Mouse (Mus musculus) natural killer cell, adult 2 months (primary cell): ENCODE data around the gene Lemd2.

Experiments used
- DNase-seq, 2 experiments: peaks; one replicate each; pipeline ENCODE4 v3.0.0; 2022; ENCODE audit warnings: low spot score in 2 of 2

Lemd2 gene

DNA sequence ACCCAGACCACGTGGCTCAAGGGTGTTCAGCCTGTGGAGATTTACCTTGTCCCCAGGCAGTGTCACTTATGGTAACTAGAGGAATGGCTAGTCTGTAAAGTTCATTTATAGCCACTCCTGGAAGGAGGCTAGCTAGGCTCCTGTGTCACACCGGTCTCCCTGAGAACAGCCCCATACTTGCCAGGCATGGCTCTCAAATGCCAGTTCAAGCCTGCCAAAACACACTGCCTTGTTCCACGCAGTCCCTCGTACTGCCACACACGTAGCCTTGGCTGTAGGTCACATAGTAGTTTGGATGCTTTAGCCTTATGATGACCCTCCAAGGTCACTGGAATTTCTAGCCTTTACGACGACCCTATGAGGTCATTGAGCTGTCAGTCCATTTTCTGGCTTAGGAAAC, 45.1 kb downstream of the Lemd2 start:
- DNase-seq = no peak

DNA sequence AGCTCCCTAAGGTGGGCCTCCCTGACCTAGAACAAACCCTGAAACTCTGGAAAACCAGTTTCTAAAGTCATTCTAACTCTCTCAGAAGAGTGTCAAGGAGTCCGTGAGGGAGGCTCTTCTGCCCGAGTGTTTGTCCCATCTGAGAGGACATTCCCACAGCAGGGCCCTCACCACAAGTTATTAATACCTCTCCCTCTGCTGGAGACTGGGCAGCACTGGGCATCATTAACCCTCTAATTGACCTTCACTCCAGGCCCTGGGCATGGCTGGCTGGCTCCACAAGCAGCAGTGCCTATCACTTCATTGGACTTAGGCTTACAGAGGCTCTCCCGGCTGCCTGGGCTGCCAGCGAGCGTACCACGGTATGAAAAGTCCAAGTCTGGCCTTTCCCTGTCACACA, 45.8 kb downstream of the Lemd2 start:
- no peak for DNase-seq

DNA sequence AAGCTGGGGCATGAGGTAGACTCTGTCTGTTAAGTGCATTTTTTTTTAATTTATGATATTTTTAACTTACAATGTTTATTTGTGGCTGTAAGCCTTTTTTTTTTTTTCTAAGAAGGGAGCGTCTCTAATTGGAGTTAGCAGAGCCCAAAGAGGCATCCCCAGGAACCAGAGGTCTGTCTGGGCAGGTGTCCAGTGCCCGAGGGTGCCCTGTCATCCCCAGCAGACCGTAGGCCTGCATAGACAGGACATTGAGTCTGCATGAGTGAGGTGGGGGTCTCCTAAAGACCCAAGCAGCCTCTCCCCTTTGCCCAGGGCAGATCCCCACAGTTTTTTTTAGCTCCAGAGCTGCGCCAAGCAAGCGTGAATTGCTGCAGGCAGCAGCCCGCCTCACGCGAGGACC, 48.5 kb downstream of the Lemd2 start:
- no peak for DNase-seq

DNA sequence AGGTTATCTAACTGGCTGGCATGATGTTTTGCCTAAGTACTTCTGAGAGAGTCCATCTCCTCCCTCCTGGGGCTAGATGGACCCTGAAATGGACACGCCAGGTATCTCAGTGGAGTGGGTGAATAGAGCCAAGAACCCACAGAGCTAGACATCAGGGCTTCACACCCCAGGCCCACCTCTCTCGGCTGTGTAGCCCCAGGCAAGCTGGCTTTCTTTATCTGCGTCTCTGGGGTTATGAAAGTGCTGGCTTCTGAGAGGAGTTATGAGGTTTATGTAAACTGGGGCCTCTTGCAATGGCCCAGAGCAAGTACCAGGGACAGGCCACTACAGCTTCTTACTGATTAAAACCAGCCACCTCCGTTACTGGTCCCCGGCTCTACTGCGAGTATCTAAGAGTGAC, 49.4 kb downstream of the Lemd2 start:
- no peak for DNase-seq

DNA sequence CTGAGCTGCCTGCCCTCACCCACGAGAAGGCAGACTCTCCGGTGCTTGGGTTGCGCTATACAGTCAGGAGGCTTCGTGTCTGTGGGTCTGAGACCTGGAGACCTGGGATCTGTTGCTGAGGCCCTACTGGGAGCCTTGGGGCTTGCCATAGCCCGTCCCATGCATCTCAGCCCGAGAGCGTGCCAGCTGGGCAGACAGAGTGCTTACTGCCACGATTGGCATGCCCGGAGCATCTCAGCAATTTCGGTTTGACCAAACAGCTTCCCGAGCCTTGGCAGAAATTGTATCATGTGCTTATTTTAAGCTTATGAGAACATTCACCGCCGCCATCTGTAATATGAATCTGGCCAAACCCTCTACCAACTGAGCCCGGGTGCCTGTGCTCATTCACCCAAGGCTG, 50.0 kb downstream of the Lemd2 start:
- no peak for DNase-seq

GRCm38 (mm10) chr17:27153773-27154193, 50.5 kb downstream of the Lemd2 start:
- no peak for DNase-seq

DNA sequence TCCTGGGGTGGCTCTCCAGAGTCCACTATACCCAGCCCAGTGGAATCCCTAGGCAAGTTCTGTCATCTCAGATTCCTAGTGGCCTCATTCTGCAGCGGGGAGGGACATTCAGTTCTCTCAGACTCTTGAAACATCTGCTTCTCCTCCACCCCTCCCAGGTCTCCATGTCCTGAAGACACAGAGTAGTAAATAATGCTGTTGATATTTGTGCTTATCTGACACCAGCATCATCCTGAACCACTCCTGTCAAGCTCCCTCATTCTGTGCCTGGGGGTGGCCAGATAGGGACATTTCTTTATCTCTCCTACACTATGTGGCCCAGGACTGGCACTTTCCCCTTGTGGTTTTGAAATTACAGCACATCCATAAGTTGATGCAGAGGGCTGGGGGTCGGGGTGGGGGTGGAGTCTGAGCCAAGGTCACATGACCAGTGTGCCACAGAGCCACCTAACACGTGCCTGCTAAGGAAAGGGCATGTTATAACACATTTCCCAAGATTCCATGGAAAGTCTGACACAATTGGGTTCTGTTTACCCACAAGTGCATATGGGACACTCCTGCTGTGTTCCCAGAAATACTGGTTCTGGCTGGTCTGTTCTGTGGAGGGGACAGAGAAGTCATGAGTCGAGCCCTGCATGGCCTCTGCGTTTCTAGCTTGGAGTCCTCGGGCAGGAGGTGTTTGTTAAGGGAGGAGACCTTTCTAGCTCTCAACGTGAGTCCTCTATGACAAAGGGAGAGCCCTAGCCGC, 51.1 kb downstream of the Lemd2 start:
- no peak for DNase-seq

GRCm38 (mm10) chr17:27151411-27151810, 52.9 kb downstream of the Lemd2 start:
- peak in 1 of 2 experiments; percentile 28 for DNase-seq

- DNase-seq = no peak
Observed at GRCm38 (mm10) chr17:27150871-27151270, 53.4 kb downstream of the Lemd2 start.

- DNase-seq = no peak
Observed at GRCm38 (mm10) chr17:27146323-27146923, 57.8 kb downstream of the Lemd2 start.

DNA sequence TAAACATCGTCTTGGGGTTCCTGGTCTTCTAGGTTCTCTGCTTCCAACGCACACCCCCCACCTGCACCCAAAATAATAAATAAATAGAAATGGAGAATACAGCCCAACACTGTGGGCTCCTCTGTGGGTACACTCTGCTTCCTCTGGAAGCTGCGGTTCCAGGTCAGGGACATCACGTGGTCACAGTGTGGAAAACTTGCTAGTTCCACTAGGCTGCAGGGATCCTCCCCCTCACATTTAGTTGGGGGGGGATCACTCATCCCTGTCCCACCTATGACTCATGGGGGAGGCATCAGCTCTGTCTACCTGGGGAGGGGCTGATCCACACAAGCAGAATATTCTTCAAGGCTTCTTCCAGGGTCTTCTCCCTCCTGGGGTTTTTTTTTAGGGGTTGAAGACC, 60.1 kb downstream of the Lemd2 start:
- DNase-seq = no peak

- DNase-seq = no peak
Observed at GRCm38 (mm10) chr17:27141971-27142450, 62.3 kb downstream of the Lemd2 start.

GRCm38 (mm10) chr17:27140262-27140661, 64.0 kb downstream of the Lemd2 start:
- DNase-seq = no peak
